Mouse (Mus musculus) CH12.LX (cell line): ENCODE measurements around the gene Pgls.
A peak's percentile ranks its signal among the peaks of the same experiment; 100 is the strongest.

Source experiments
- CTCF ChIP-seq, 2 experiments: IDR thresholded peaks in 1 of 2; conservative IDR thresholded peaks in 1 of 2; 2 replicates each; pipeline ENCODE4 v1.5.1; 2011 to 2012; ENCODE audit warnings: low read depth in 2 of 2, low read length in 2 of 2, improper control_type of control experiment in 1 of 2, inconsistent platforms in 1 of 2, mild to moderate bottlenecking in 1 of 2, moderate library complexity in 1 of 2
- ELF1 ChIP-seq: IDR thresholded peaks from 2 replicates; pipeline ENCODE4 v1.6.1; 2014; ENCODE audit warnings: low read depth, mild to moderate bottlenecking, inconsistent platforms, low read length, improper control_type of control experiment
- MAFK ChIP-seq: IDR thresholded peaks from 2 replicates; pipeline ENCODE4 v1.6.1; 2011; ENCODE audit warnings: low read length, improper control_type of control experiment; ENCODE audit not compliant: insufficient replicate concordance
- MEF2A ChIP-seq: IDR thresholded peaks from 2 replicates; pipeline ENCODE4 v1.6.1; 2014; ENCODE audit warnings: low read depth, mild to moderate bottlenecking, inconsistent platforms, low read length, improper control_type of control experiment, borderline replicate concordance
- POLR2A ChIP-seq: IDR thresholded peaks from 2 replicates; pipeline ENCODE4 v1.6.1; 2011; ENCODE audit warnings: low read depth, mild to moderate bottlenecking, improper control_type of control experiment, low read length
- POLR2AphosphoS2 ChIP-seq: IDR thresholded peaks from 2 replicates; pipeline ENCODE4 v1.6.1; 2011; ENCODE audit warnings: low read depth, low read length, improper control_type of control experiment
- USF1 ChIP-seq: IDR thresholded peaks from 2 replicates; pipeline ENCODE4 v1.6.1; 2014; ENCODE audit warnings: low read depth, mild to moderate bottlenecking, inconsistent platforms, low read length, improper control_type of control experiment
- ZNF384 ChIP-seq: IDR thresholded peaks from 2 replicates; pipeline ENCODE4 v1.6.1; 2012; ENCODE audit warnings: low read depth, low read length, improper control_type of control experiment, inconsistent platforms

GRCm38 (mm10) chr8:71563992-71564391, 28.0 kb upstream of the Pgls start:
- TF ChIP-seq POLR2AphosphoS2 (no peak), POLR2A (no peak), CTCF (conservative IDR thresholded peaks at IDR 0.05 in 1 of 2, IDR thresholded peaks at IDR 0.05 in 1 of 2; ENCODE audit: low read depth in 2 of 2, low read length in 2 of 2) (peak; percentile 37 to 38; a peak in 2 of 4 replicates), ELF1 (no peak), MAFK (no peak), ZNF384 (no peak), USF1 (no peak), MEF2A (no peak)
